Mouse (Mus musculus) stomach, postnatal 0 days (tissue): ENCODE data around the gene Poc1a.

Source experiments
- CTCF ChIP-seq: IDR thresholded peaks from 2 replicates; pipeline ENCODE4 v1.5.1; 2016; ENCODE audit warnings: antibody characterized with exemption, low read depth, mild to moderate bottlenecking, moderate library complexity
- EP300 ChIP-seq: optimal IDR thresholded peaks from 2 replicates; pipeline ENCODE3; 2016; ENCODE audit warnings: antibody characterized with exemption

DNA sequence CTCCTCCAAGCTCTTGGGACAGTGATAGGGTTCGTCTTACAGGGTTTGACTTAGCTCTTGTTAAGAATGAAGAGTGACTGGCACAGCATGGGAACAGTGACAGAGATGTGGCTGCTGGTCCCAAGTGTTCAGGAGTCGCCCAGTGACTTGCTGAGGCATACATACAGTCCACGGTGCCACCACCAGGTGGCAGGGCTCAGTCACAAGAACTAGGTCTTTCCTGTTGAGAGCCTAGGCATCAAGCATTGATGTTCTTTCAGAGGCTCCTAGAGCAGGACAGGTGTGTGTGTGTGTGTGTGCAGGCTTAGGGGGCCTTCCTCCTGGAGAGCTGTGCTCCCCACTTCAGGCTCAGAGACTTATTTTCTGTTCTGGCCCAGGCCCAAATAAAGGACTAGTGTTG lies 8.0 kb downstream of the Poc1a start:
- TF ChIP-seq EP300, result no peak
- peak; percentile 93 for TF ChIP-seq CTCF
